Mouse (Mus musculus) spleen, postnatal 4 days (tissue): ENCODE results near the gene Gm49354.
A peak's percentile ranks its signal among the peaks of the same experiment; 100 is the strongest.
"Not testable (repeated sequence)": the region's sequence is repeated elsewhere in the genome, so short reads cannot be mapped to it uniquely, and the experiment has no call there.

Source experiments
- DNase-seq, 2 experiments: peaks; one replicate each; pipeline ENCODE4 v3.0.0; 2022; ENCODE audit warnings: low spot score in 2 of 2

The Gm49354 gene

DNA sequence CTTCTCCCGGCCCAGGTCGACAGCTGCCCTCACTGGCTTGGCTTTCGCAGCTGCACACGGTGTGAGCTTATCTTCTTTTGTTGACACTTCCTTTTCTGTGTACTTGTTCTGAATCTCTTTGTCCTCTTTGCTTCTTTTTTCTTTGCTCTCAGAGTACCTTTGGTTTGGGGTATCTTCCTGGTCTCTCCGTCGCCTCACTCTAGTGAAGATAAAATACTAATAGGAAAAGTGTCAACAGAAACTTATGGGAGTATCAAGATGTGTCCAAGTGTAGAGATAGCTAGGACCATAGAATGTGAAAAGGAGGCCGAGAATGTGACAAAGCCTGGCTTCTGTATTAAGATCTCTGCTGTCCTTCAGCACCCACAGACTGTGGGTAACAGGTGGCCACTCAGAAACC lies at the start of gene Gm49354:
Gm49354 (minus strand) TSS at position 101 of the 400 bp plus-strand sequence.
- no peak for DNase-seq

DNA sequence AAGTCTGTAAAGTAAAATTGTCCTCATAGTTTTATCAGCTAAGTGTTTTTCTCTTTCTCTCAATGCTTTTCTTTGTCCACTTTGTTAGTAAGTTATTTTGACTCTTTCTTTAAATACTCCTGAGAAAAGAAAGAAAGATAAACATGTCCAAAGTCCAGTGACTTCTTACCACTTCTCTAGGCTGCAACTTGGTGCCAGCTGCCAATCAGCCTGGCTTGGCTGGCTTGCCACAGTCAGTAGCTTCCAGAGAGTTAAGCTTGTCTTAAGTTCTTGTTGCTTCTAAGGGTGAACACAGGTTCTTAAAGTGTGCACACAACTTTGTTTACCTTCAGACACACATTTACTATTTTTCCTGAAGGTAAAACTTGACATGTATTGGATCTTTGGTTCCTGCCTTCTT lies 43.9 kb upstream of the Gm49354 start:
- no peak for DNase-seq

DNA sequence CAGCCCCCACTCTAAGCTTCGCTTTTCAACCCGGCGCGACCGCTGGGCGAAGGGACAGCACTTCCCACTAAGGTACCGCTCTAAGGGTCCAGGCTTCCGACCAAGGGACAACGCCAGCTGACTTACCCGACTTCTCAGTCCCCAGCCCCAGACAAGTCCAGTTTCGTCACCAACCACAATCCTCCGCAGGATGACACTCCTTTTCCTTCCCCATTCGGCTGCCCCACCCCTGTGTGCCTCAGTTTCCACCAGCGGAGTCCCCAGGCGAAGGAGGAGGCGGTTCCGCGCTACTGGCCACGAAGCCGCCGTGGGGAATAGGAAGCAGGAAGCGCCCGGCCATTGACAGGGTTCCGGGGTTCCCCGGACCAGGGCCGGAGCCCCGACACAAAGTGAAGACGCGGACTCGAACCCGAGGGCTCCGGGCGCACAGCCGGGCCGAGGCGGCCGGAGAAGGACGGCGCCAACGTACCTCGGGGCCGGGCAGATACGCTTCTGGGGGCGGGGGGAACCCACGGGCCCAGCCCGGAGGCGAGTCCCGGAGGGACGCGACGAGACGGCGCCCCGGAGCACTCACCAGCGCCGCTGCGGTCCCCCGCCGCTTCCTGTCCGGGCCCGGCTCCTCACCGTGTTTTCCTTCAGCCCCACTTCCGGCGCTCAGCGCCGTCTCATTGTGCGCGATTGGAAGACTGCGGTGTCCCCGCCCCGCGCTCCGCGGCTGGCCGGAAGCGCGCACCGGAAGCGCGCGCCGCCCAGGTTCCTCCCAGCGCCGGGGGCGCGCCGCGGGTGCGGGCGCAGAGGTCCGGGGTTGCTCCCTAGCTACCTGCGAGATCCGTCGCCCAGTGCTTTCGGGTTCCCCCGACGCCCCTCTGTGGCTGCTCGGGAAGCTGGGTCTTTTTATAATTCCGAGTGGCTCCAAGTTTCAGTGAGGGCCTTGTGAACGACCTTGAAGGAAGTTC lies 40.7 kb upstream of the Gm49354 start, which contains the start of gene Tut7:
Tut7 (minus strand) TSS at position 641 of the 956 bp plus-strand sequence.
- peak; percentile 94 to 96 for DNase-seq

DNA sequence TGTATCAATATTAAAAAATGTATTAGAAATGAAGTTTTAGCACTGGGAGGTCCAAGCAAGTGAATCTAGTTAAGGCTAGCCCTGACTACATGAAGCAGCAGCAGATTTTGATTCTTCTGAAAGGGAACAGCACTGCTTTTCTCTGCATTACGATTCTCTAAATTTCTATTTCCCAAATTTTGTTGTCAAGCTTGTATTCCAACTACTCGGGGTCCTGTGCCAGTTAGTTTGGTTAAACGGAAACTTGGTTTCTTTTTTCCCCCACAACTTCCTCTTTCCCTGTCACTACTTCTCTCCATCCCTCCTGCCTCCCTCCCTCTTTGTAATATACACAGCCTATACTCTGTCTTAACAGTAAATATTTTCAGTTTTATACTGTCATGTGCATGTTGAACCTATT lies 38.8 kb upstream of the Gm49354 start:
- DNase-seq: no peak

DNA sequence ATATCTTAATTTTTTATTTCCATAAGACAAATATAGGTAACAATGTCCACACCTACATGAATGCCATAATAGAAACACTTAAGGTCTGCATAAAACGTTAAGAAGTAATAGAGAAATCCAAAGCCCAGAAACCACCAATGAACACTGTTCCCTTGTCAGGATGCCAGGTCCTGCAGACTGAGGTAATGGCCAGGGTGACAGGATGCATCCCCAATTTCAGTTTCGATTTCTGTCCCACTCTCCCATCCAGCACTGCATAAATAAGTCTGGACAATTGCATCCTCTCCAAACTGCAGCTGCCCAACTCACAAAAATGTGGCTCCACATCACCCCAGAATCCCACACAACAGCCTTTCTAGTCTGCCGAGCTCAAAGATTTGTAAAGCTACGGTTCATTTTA lies 38.1 kb upstream of the Gm49354 start:
- DNase-seq: no peak

DNA sequence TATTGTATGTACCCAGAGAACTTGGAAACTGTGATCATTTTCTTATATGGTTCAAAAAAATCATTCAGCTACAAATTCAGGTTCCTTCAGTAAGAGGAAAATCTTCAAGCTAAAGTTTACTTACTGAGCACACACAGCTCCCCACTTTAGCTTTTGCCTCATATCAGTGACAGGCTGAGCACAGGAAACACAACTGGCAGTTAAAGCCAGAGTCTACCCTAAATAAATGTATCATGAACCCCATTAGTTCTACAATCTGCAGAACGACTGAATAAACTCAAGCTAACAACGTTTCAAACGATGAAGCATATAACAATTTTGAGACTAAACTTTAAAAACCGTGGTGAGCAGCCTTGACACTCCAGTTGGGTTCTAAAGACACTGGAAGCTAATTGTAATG lies 35.3 kb upstream of the Gm49354 start:
- DNase-seq: no peak

DNA sequence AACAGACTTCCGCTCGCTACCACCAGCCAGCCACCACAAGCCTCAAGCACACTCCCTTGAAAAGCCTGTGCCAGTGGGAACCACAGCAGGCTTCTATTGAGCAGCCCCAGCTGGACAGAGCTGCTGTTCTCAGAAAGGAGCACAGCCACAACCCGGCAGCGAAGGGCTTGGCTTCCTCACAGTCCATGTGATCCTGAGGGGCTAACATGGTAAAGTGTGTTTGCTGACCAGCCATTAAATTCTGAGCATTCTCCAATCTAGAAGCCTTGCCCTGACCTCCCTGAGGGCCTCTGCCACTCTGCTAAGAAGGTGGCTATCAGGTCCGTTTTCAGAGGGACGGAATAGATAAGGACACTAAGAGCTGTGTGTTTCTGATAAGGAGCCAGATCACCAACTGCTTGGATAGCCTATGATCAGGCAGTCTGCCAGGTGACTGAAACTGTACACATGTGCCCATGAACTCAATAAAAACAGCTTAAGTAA lies 32.1 kb upstream of the Gm49354 start:
- peak; percentile 66 to 73 for DNase-seq

DNA sequence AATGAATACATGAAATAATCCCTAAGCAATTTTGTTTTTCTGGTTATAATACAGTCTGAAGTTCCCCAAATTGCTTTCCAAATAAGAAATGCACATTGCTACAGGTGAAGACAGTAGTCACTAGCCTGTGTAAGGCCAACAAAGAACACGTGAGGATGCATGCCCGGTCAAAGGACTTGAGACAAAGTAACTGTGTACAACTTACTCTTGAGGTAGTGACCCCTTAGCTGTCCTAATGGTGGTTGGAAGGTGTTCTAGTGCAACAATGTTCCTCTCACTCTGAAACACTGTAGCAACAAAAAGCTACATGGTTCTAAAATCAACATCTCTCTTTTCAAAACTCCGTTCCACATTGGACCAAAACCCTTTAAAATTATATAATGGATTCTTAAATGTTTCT lies 29.5 kb upstream of the Gm49354 start:
- no peak for DNase-seq

DNA sequence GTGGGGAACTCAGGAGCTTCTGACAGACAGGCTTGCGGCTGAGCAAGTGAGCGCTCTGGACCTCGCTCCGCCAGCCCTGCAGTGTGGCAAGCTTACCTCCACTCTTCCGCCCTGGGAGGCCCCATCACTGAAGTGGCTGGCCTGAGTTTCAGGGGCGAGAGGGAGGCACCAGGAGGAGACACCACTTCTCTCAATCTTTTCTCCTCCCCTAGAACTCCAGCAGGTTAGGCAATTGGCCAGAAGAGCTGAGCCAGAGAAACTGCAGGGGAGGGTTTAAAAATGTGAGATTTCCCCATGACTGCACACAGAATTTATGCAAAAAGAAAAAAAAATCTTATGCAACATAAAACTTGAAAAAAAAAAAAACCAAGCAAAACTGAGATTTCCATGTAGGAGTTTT lies 19.0 kb upstream of the Gm49354 start:
- no peak for DNase-seq

DNA sequence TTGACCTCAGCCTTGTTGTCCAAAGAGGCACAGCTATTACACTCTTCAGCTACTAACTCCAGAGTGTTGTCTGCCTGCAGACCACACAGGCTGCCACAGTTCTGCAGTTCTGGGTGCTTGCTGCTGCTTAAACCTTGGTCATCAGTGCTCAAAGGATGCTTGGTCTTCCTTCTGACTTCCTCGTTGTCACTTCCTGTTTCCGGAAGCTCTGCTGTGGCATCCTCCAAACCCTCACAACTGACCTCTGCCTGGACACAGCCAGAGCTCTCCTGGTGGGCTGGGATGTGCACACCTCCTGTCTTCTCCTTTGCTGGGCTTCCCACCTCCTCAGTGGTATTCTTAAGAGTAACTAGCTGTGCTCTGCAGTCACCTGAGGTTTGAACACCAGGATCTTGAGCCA lies 18.0 kb upstream of the Gm49354 start:
- no peak for DNase-seq

DNA sequence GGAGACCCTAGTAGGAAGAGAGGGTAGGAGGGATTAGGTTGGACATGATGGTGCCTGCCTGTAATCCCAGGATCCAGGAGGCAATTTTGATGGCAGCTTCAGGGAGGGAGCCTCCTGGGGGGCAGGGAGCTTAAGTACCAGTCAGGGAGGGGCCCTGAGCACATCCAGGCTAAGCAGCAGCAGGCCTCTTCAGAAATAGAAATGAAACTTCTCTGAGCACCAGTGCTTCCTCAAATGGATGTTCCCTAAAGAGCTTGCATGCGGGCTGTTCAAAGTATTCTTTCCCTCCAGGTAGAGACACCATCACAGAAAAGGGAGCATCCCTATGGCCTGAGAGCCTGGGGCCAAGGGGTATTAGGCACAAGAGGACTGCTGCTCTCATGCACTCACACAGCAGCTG lies 16.3 kb upstream of the Gm49354 start:
- no peak for DNase-seq

DNA sequence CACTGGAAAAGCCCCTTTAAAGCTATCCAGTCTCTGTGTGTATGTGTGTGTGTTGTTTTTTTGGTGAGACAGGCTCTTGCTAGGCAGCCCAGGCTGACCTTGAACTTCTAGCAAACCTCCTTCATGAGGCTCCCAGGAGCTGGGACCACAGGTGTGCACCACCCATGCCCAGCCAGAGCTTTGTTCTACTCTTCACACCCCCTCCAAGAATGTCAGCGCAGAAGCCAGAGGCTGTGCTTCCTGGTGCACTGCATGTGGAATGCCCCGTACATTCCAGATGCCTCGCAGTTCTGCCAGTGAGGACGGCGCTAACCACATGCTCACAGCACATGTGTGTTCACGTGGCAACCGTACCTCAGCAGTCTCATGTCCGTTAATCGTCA lies 14.4 kb upstream of the Gm49354 start:
- DNase-seq: peak in 1 of 2 experiments; percentile 69

DNA sequence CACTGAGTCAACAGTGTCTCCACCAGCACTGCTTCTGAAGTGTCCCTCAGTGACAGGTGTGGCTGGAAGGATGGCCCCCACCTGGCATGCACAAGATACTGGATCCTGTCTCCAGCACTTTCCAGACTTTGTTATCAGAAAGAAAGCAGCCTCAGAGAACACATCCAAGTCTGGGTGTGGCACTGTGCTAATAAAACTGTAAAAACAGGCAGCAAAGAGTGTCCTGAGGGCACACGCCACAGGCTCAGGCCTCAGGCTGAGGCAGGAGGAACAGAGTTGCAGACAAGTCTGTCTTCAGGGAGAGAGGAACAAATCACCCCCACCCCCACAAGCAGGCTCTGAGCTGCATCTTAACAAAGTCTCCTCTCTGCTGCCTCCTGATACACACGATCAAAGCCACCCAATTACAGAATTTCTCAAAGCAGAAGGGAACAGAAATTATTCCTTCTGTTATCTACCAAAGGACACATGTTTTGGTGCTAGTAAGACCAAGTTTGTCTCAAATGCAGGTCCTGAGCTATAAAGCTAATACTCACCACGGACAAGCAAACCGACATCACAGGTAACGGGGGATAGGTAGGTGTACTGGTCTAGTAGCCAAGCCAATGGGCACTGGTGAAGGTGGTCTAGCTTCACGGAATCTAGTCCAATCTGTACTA lies 13.9 kb upstream of the Gm49354 start:
- peak; percentile 73 to 78 for DNase-seq

DNA sequence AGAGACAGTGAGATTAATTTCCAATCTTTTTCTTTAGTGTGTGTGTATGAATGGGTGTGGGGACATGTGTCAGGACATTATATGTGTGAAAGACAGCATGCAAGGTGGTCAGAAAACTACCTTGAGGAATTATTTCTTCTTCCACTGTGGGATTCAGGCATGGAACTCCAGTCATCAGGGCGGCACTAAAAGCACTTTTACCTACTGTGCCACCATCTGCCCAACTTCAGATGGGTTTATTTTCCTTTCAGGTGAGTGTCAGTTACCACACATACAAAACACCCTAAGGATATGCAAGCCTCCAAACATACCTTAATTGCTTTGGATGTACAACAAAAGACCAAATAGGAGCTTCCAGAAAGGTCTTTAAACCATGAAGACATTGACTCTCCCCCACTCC lies 12.7 kb upstream of the Gm49354 start:
- no peak for DNase-seq

DNA sequence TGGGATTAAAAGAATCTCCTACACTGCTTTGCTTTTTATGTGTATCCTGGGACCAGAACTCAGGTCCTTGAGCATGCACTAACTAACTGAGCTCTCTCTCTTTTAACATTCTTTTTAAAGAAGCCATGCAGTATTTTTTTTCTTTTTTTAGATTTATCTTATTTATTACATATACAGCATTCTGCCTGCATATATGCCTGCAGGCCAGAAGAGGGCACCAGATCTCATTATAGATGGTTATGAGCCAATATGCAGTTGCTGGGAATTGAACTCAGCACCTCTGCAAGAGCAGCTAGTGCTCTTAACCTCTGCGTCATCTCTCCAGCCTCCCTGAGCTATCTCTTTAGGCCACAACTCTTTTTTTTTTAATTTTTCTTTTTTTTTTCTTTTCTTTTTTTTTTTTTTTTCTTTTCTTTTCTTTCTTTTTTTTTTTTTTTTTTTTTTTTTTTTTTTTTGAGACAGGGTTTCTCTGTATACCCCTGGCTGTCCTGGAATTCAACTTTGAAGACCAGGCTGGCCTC lies 2.2 kb downstream of the Gm49354 start:
- not testable (repeated sequence) for DNase-seq

DNA sequence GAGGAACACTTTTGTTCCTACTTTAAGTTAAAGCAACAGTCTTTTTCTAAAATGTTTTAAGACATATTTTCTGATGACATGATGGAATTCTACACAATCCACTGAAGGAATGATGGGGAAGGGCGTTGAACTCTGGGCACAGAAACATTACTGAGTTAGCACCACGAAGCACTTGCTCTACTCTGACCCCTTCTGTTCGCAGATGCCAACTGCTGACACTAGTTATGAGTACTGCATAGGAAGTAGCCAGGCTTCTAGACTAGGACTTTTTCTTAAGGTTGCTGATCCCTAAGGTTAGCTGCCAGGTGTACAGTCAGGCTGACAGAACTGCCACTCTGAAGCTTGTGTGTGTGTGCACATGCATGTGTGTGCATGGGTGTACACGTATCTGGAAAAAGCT lies 2.8 kb downstream of the Gm49354 start:
- DNase-seq: no peak

DNA sequence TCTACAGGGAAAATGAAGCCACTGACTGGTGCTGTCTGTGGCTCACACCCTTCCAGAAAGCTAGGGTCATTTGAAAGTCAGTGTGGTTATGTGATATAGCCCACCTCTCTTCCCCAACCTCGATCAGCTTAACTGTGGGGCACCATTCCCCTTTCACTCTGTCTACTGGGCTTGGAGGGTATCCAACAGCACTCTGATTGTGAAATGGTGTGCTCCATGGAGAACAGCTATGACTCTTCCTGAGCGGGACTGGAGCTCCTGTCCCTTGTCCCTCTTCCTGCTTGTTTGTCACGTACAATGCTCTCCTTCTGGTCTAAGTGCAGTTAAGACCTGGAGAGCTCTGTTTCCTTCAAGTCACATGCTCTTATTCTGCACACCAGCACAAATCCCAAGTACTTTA lies 6.9 kb downstream of the Gm49354 start:
- DNase-seq: no peak

DNA sequence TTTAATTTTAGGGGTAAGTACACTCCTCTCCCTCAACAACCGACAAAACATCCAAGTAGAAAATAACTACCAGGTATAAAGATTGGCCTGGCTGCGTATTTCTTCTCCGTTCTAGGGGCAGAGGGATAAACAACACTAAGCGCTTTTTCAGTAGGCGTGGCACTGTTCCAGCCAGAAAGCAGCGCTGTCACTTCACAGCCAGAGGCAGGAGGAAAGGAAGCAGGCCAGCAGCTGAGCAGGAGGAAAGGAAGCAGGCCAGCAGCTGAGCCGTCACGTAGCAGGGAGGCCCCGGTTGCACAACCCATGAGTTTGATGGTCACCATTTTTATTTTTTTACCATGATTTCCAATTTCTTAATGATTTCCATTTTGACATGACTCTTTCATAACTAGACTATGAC lies 10.8 kb downstream of the Gm49354 start:
- peak; percentile 78 to 85 for DNase-seq

DNA sequence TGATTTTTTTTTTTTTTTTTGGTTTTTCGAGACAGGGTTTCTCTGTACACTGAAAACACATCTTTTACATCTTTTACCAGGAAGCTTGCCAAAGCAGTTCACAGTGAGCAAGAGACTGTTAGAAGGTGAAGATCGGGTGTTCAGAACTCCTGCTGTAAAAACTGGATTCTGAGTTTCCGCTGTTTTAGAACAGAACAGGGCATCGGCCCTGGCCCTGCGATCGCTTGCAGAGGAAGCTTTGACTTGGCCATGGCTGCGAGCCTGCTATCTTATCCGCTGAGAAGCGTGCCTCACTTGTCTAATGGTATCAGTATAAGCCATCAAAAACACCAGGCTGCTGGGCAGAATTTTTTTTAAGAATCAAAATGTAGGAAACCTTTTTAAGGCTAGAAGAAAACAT lies 11.2 kb downstream of the Gm49354 start:
- DNase-seq: peak in 1 of 2 experiments; percentile 33

DNA sequence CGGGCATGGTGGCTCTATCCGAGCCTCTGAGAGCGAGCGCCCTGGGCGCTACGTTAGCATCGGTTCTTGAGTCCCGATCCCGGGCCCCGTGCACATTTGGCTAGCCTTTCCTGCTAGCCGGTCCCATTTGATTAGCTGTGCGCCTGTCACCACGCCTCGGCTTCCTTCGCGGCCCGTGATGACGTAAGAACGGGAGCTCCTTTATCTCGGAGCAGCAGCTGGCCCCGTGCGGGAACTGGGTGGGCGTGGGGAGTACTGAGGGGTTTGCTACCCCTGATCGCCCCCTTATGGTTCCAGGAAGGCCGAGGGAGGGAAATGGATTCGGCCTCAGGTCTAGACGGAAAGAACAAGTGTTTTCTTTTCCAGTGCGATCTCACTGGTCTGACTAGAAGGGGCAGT lies 11.9 kb downstream of the Gm49354 start:
- DNase-seq: peak; percentile 94 to 95

DNA sequence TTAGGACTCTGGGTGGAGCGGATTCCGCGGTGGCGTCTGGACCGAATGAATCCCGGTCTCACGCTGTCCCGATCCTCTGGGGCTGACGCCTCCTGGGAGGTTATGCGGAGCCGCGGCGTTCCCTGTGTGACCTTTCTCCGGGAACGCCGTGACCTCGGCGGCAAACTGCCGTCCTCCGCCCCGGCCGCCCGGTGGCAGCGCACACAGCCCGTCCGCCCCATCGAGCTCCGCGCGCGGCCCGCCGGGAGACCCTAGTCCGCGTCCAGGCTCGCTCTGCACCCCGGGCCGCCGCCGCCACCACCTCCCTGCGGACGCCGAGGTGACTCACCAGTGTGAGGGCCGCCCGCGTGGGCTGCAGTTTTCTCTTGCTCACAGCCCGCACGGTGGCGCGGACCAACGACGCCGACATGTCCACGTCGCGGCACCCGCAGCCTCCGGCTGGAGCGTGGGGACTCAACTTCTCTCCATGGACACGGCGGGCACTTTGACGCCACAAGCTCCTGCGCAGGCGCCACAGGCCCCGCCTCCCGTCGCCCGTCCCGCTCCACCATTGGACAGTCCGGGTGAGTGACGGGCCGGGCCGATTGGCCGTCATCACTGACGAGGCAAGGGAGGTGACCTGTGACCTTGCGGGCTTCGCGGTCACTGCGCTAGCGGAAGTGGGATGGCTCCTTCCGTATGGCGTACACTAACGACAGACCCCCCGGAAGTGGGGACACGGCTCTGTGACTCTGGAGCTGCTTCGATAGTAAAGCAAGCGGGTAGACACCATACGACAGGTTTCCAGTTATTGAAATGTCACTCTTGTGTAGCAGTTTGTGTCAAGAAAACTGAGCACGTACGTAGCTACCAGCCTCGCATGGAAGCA lies 12.5 kb downstream of the Gm49354 start, which contains the start of gene Isca1:
Isca1 (minus strand) TSS at position 515 of the 868 bp plus-strand sequence.
- DNase-seq: peak; percentile 99 to 100
